In genomic region chr7:35118841-35119413, GRCm38 (mm10) we compare ENCODE assay signal across 8 mouse cellular contexts. TPM values are rescaled to one million over a fixed set of nuclear protein-coding genes. Genes with fewer than 3 reads are reported as not detected.
DNase-seq lines count a peak whose midpoint lies in the region; ATAC-seq and TF ChIP-seq lines count a peak whose summit lies in the region.

TSS of gene Cebpa (plus strand) at chr7:35119293.

- no peaks in the 10 kb centered on the region; the same call in 1 of the 2 replicates for H3K27me3 ChIP-seq in G1E (ENCODE audit: insufficient read depth, low read length)
- H3K27me3 ChIP-seq in cerebellum, adult 2 months (ENCODE audit: control insufficient read depth, insufficient read depth, low read length): no peaks in the 10 kb centered on the region; the same call in 1 of the 2 replicates
- H3K27me3 ChIP-seq in hindbrain, embryonic 10.5 days (ENCODE audit: insufficient read depth, poor library complexity, severe bottlenecking): peaks cover 92% of the 10 kb centered on the region
- H3K27me3 ChIP-seq in lung, embryonic 16.5 days (ENCODE audit: control insufficient read depth, insufficient read depth, low read depth, low read length): peaks cover 10% of the 10 kb centered on the region
- peaks cover 12% of the 10 kb centered on the region; the same call in 1 of the 2 replicates for H3K27me3 ChIP-seq in thymus, adult 2 months (ENCODE audit: control insufficient read depth, insufficient read depth, low read length)

- peaks cover 30% of the 10 kb centered on the region for H3K9me3 ChIP-seq in G1E (replicated peaks)
- no peaks in the 10 kb centered on the region for H3K9me3 ChIP-seq in hindbrain, embryonic 10.5 days
- no peaks in the 10 kb centered on the region for H3K9me3 ChIP-seq in lung, embryonic 16.5 days (ENCODE audit: control insufficient read depth, low read length)

- WGBS in cerebellum, adult 2 months: under 1% methylated on average over 50 of the region's 50 CpGs
- under 1% methylated on average over 50 of the region's 50 CpGs for WGBS in hindbrain, embryonic 10.5 days
- under 1% methylated on average over 46 of the region's 50 CpGs for WGBS in lung, embryonic 16.5 days
- WGBS in thymus, adult 2 months: under 1% methylated on average over 50 of the region's 50 CpGs

- TF ChIP-seq POLR2A in cerebellum, adult 2 months (IDR thresholded peaks at IDR 0.05; ENCODE audit: borderline replicate concordance, insufficient read depth, low read length): peak; percentile 42; the same call in 1 of the 2 replicates
- TF ChIP-seq POLR2A in thymus, adult 2 months (IDR thresholded peaks at IDR 0.05; ENCODE audit: control insufficient read depth, extremely low read depth, insufficient read depth, low read length, poor library complexity): no peak

- H3K9ac ChIP-seq in lung, embryonic 16.5 days (ENCODE audit: low read length): peak within 1 kb of the TSS; percentile 79

- no peak for TF ChIP-seq CTCF in G1E (IDR thresholded peaks at IDR 0.05; ENCODE audit: low read depth, low read length)
- TF ChIP-seq CTCF in cerebellum, adult 2 months (IDR thresholded peaks at IDR 0.05; ENCODE audit: borderline replicate concordance, insufficient read depth, low read depth, low read length): peak; percentile 64
- peak; percentile 77 for TF ChIP-seq CTCF in thymus, adult 2 months (IDR thresholded peaks at IDR 0.05; ENCODE audit: borderline replicate concordance, control insufficient read depth, extremely low read depth, insufficient read depth, low read length, poor library complexity)

- H3K36me3 ChIP-seq in G1E (replicated peaks): no peaks in the 10 kb centered on the region
- no peaks in the 10 kb centered on the region for H3K36me3 ChIP-seq in hindbrain, embryonic 10.5 days
- H3K36me3 ChIP-seq in lung, embryonic 16.5 days (ENCODE audit: control insufficient read depth, insufficient read depth, low read length): no peaks in the 10 kb centered on the region
- H3K36me3 ChIP-seq in thymus, adult 2 months (ENCODE audit: control insufficient read depth, insufficient read depth, low read length): no peaks in the 10 kb centered on the region

- DNase-seq in G1E (ENCODE audit: low spot score): no peak
- peak; percentile 84 to 85 for DNase-seq in cerebellum, adult 2 months
- peak; percentile 87 to 94 for DNase-seq in frontal cortex, adult 2 months (ENCODE audit: extremely low spot score in 1 of 2, low spot score in 1 of 2)
- peak; percentile 94 for DNase-seq in hindbrain, embryonic 10.5 days (ENCODE audit: low spot score)
- DNase-seq in layer of hippocampus, adult 9-11 months: peak; percentile 96
- peak; percentile 92 for DNase-seq in ovary, adult 18-20 months (ENCODE audit: low spot score)
- DNase-seq in thymus, adult 2 months: peak; percentile 75

- ATAC-seq in G1E (ENCODE audit: extremely low read depth, insufficient number of reproducible peaks, low FRiP score, poor library complexity, severe bottlenecking): no peak
- ATAC-seq in lung, embryonic 16.5 days (ENCODE audit: low read depth): peak; percentile 91

- H3K4me2 ChIP-seq in lung, embryonic 16.5 days (ENCODE audit: low read depth, low read length): peak within 1 kb of the TSS; percentile 97

- no peak within 1 kb of the TSS for H3K27ac ChIP-seq in cerebellum, adult 2 months (ENCODE audit: insufficient read depth, low read length)
- H3K27ac ChIP-seq in hindbrain, embryonic 10.5 days: peak within 1 kb of the TSS; percentile 84
- H3K27ac ChIP-seq in lung, embryonic 16.5 days (ENCODE audit: low read length): peak within 1 kb of the TSS; percentile 91
- no peak within 1 kb of the TSS; the same call in 1 of the 2 replicates for H3K27ac ChIP-seq in thymus, adult 2 months (ENCODE audit: control insufficient read depth, insufficient read depth, low read length)

- H3K4me3 ChIP-seq in G1E (ENCODE audit: low read depth, low read length): peak within 1 kb of the TSS; percentile 7; the same call in 1 of the 2 replicates
- H3K4me3 ChIP-seq in cerebellum, adult 2 months (replicated peaks; ENCODE audit: insufficient read depth, low read depth, low read length): peak within 1 kb of the TSS; percentile 67
- peak within 1 kb of the TSS; percentile 67 for H3K4me3 ChIP-seq in hindbrain, embryonic 10.5 days
- H3K4me3 ChIP-seq in lung, embryonic 16.5 days (ENCODE audit: low read length): peak within 1 kb of the TSS; percentile 74
- peak within 1 kb of the TSS; percentile 56 for H3K4me3 ChIP-seq in thymus, adult 2 months (ENCODE audit: control insufficient read depth, insufficient read depth, low read length)

- no peaks in the 10 kb centered on the region for H3K4me1 ChIP-seq in G1E (ENCODE audit: insufficient read depth, low read depth, low read length)
- H3K4me1 ChIP-seq in cerebellum, adult 2 months (ENCODE audit: control insufficient read depth, insufficient read depth, low read length): no peaks in the 10 kb centered on the region
- H3K4me1 ChIP-seq in hindbrain, embryonic 10.5 days (replicated peaks): peaks cover 35% of the 10 kb centered on the region
- peaks cover 30% of the 10 kb centered on the region for H3K4me1 ChIP-seq in lung, embryonic 16.5 days (replicated peaks; ENCODE audit: control insufficient read depth, insufficient read depth, low read length)
- peaks cover 3% of the 10 kb centered on the region; the same call in 1 of the 2 replicates for H3K4me1 ChIP-seq in thymus, adult 2 months (replicated peaks; ENCODE audit: control insufficient read depth, insufficient read depth, low read length)

RNA-seq across cellular contexts. Expression of gene Cebpa, which starts in this region (rescaled TPM):
- not detected in 2 replicates for total RNA-seq in G1E (2014; fragmentation: Nextera tagmentation)
- not detected in 2 replicates for total RNA-seq in G1E (2017)
- 0.02 and 0.04 TPM in 2 replicates for polyA plus RNA-seq in G1E (2012)
- polyA plus RNA-seq in cerebellum, adult 2 months (2012; rRNA removed): 4.8 and 5.0 TPM in 2 replicates
- 5.3 and 5.7 TPM in 2 replicates for polyA plus RNA-seq in frontal cortex, adult 2 months (2012; rRNA removed)
- 0.43 and 0.54 TPM in 2 replicates for polyA plus RNA-seq in hindbrain, embryonic 10.5 days (2016; fragmentation: Nextera tagmentation; extraction: Ambion mirVana)
- polyA plus RNA-seq in lung, embryonic 16.5 days (2015; fragmentation: Nextera tagmentation; extraction: Ambion mirVana): 7.5 and 9.4 TPM in 2 replicates
- 56.3 and 84.1 TPM in 2 replicates for polyA plus RNA-seq in thymus, adult 2 months (2012; rRNA removed)

Comparison
In these comparisons a context has a peak if more than half of its experiments do, and no peak if none do; other contexts are left out.
1. Peak in DNase-seq, H3K4me3 ChIP-seq and H3K27ac ChIP-seq in hindbrain, embryonic 10.5 days; RNA of the gene not detected or under 1 TPM.
2. H3K4me3 ChIP-seq: peak in every context shown above with its lines; median percentile 74 in lung, embryonic 16.5 days; 67 in cerebellum, adult 2 months; 67 in hindbrain, embryonic 10.5 days; 56 in thymus, adult 2 months; 7 in G1E.